Mouse (Mus musculus) thymus, postnatal 10 days (tissue): ENCODE measurements around the gene Kl.

Source experiments
- DNase-seq, 2 experiments: peaks; one replicate each; pipeline ENCODE4 v3.0.0; 2021; ENCODE audit warnings: low spot score in 2 of 2

Gene Kl

GRCm38 (mm10) chr5:150962756-150963155 lies 10.3 kb downstream of the Kl start:
- no peak for DNase-seq

GRCm38 (mm10) chr5:150967925-150968324 lies 15.5 kb downstream of the Kl start:
- no peak for DNase-seq

DNA sequence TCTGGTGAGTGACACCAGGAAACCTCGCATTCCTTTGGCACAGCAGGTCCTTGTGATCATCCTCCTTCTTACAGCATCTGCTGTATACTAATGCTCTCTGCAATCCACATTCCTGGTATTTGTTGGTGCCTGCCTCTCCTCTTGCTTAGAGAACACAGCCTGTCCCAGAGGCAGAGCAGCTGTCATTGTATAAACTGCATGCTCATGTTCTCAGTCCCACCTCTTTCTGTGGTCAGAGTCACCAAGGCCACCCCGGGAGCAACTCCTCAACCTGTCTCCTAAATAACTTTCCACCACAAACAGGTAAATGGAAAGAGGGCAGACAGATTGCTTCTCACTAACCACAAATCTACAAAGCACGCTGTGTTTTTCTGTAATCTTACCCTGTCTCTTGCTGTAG lies 18.1 kb downstream of the Kl start:
- DNase-seq: no peak

- DNase-seq: no peak
Observed at GRCm38 (mm10) chr5:150971126-150971525, 18.7 kb downstream of the Kl start.

GRCm38 (mm10) chr5:150974226-150974625 lies 21.8 kb downstream of the Kl start:
- no peak for DNase-seq

- no peak for DNase-seq
Observed at GRCm38 (mm10) chr5:150977383-150977958, 25.1 kb downstream of the Kl start.

DNA sequence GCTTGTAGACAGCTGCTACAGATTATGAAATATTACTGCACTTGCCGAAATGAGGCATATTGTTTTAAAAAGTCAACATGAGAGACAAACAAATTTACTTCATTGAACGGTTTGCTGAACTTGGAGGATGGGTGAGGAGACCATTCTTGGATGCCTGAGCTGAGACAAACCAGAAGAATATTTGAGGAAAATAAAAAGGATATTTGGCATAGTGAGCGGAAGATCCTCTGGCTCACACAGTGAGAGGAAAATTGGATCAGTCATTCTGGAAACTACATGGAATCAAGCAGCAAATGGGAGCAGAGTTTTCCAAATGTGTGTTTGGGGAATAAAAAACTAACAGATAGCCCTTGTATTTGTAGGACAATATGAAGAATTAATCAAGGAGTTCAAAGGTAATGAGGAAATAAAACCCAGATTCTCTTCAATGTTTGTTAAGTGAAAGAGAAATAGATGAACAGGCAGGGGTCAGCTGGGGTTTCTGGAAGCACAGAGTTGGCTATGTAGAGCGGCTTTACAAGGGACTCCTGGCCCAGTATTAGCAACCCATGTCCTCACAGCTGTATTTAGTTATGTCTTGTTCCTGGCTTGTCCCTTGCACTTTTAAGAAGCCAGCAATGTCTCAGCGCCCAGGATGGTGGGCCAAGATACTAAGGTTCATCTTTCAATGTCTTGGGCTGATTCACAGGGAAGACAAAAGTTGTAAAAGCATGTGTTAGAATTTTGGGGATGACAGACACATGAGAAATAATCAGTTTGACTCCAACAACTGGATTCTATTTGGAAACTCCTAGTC lies 27.1 kb downstream of the Kl start:
- DNase-seq: no peak

GRCm38 (mm10) chr5:150982082-150982481 lies 29.7 kb downstream of the Kl start:
- no peak for DNase-seq

DNA sequence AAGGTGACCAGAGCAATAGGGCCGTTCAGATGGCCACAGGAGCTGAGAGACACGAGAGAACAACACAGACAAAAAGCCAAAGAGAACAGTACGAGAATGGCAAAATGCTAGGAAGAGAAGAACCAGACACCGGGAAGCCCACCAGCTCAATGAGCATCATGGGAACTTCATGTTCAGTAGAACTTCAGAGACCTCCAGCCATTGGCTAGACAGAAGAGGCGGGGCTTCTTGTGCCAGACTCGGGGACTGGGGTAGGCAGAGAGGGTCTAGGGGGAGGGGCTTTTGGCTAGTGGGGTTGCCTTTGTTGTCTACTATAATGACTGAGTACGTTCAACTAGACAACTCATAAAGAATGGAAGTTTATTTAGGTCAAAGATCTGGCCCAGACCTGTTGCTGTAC lies 41.7 kb downstream of the Kl start:
- no peak for DNase-seq

- no peak for DNase-seq
Observed at GRCm38 (mm10) chr5:150996586-150996985, 44.2 kb downstream of the Kl start.

DNA sequence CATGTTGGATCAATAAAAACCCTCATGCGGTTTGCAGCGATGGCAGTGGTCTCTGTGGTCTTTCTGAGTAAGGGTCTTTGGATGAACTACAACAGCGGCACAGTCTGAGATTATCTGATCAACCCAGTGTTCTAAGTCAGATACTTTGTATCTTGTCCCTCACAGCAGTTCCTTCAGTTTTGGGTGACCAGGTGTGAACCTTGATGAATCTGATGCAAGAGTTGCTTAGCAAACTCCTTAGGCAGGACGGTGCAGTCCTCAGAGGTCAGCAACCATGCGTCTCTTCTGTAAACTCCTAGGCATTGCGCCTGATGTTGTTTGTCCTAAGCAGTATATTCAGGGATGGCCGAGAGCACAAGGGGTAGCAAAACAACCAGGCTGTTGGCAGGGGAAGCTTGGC lies 48.7 kb downstream of the Kl start:
- DNase-seq: no peak

- DNase-seq: no peak
Observed at GRCm38 (mm10) chr5:151002051-151002450, 49.6 kb downstream of the Kl start.

DNA sequence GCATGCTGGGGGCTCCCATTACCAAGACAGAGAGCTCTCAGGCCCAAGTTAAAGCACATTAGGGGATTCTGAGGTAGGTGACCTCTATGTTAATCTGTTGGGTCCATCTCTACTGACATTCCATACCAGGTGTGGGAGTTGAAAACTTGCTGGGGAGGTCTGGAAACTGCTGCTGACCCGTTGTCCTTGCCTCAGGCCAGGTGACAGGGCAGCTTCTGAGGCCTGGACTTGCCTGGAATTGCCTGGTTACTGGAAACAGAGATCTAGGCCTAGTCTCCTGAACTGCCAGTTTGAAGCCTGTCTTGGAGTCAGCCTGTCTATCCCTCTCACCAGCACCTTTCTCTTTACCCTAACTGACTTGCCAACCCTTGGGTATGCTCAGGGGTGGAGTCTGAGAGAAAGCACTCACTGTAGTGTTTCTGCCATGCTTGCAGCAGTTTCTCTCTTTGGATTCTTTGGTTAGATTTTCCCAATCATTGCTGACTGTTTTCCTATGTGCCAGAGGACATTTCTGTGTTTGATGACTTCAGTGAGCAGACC lies 51.9 kb downstream of the Kl start:
- DNase-seq: no peak

DNA sequence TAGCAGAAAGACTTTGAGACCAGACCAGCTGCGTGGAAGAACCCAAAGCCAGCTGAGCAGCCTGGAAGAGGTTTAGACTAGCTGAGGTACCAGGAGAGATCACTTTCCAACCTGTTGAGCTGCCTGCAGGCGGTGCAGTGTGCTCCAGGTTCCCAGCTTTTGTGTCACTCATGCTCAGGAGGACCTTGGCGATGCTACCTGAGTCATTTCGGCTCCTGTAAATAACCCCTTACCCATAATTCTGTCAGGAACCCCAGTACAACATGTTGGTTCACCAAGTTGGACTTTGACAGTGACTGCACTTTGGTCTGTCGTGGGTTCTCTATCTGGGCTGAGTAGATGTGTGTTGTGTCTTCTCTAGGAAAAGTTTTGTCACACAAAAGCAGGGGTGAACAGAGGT lies 66.0 kb downstream of the Kl start:
- DNase-seq: no peak

- no peak for DNase-seq
Observed at GRCm38 (mm10) chr5:151018959-151019358, 66.6 kb downstream of the Kl start.

GRCm38 (mm10) chr5:151020031-151020820 lies 67.8 kb downstream of the Kl start:
- DNase-seq: no peak

DNA sequence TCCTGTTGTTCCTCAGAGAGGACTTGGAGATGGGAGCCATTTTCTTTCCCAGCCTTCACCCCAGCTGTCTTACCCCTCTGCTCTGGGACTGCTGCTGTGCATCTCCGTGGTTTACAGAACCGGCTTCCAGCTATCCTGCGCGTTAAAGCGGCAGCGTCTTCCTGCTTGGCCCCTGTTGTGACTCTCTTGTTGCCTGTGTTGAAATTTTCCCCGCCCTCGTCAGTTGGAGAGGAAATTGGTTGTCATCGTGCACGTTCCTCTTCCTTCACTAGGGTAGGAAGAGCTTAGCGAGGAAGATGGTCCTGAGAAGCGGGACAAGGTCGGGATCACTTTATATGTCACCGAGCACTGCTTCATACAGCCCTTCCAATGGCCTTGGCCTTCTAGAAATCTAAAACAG lies 68.4 kb downstream of the Kl start:
- no peak for DNase-seq

- DNase-seq: no peak
Observed at GRCm38 (mm10) chr5:151022026-151022425, 69.6 kb downstream of the Kl start.

DNA sequence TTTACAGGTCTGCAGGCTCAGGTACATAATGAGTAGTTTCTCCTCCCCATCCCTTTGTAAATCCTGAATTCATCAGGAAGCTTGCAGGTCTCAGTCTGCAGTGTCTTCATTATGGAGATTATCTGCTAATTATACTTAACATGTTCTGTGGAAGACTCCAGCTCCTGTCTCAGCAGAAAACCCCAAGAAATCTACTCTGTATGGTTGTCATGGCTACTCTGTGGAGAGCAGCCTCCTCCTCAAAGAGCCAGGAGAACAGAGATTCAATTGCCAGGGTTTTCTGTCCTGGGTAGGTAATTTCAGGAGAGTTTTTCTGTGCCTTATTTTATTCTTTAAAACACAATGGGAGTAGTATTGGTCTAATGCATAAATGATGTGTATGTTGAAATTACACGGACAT lies 70.5 kb downstream of the Kl start:
- no peak for DNase-seq

GRCm38 (mm10) chr5:151023461-151023860 lies 71.1 kb downstream of the Kl start:
- DNase-seq: no peak

- no peak for DNase-seq
Observed at GRCm38 (mm10) chr5:151024483-151024882, 72.1 kb downstream of the Kl start.

DNA sequence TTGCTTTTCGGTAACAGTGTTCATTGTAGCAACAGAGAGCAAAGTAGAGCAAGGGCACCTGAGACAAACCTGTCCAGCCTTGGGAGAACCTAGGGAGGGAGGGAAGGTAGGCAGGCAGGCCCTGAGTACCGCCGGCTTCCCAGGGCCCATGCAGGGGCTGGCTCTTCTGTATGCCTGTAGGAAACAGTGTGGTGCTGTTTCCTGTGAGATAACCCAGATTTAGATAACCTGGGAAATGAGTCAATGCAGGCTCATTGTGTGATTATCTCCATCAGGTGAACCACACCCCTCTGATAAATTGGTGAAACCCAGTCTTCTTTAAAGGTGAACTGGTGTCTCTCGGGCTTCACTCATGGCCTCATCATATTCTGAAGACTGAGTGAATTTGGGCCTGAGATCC lies 73.7 kb downstream of the Kl start:
- DNase-seq: no peak

GRCm38 (mm10) chr5:151027171-151027570 lies 74.8 kb downstream of the Kl start:
- DNase-seq: no peak
